Mouse (Mus musculus): ENCODE measurements around the gene Prph2.

GRCm38 (mm10) chr17:46962153-46962552, 51.9 kb downstream of the Prph2 start:
- TF ChIP-seq CTCF (IDR thresholded peaks at IDR 0.05; ENCODE audit: borderline replicate concordance, insufficient read depth, low read length) (no peak), POLR2A (IDR thresholded peaks at IDR 0.05; ENCODE audit: low read depth, low read length) (no peak)

Measured in embryonic fibroblast, embryonic 13.5 days (primary cell).